Mouse (Mus musculus) heart, adult 18-20 months (tissue): Measurements from ENCODE around the gene Syne3. TPM values are rescaled to one million over a fixed set of nuclear protein-coding genes. Genes with fewer than 3 reads are reported as not detected.

Experiments used
- DNase-seq, 2 experiments: peaks; one replicate each; pipeline ENCODE4 v3.0.0; 2021 to 2022; ENCODE audit warnings: mixed read lengths in 1 of 2
- long read RNA-seq, 2 experiments: library from polyadenylated mRNA; stranded (forward); transcript quantifications; one replicate each; pipeline ENCODE4 v2.0.0; 2021
- total RNA-seq, 2 experiments: library from RNA; stranded (reverse); gene quantifications; 2 replicates each; pipeline ENCODE4 v1.2.3; 2021

Syne3 gene
- total RNA-seq, result 1 to 10 TPM; 7.9 to 8.3 TPM
- long read RNA-seq, experiment 1, partial matches to known transcripts, result 0 of 2 reads
- long read RNA-seq, experiment 1, other reads (novel, unspliced or antisense), result 2 of 2 reads
- long read RNA-seq, experiment 2, partial matches to known transcripts, result 1 of 1 reads
- long read RNA-seq, experiment 2, other reads (novel, unspliced or antisense), result 0 of 1 reads

- peak; percentile 90 for DNase-seq
Observed at GRCm38 (mm10) chr12:105009370-105010212, at the start of gene Syne3. Gene Syne3 (minus strand): TSS chr12:105009809.

DNA sequence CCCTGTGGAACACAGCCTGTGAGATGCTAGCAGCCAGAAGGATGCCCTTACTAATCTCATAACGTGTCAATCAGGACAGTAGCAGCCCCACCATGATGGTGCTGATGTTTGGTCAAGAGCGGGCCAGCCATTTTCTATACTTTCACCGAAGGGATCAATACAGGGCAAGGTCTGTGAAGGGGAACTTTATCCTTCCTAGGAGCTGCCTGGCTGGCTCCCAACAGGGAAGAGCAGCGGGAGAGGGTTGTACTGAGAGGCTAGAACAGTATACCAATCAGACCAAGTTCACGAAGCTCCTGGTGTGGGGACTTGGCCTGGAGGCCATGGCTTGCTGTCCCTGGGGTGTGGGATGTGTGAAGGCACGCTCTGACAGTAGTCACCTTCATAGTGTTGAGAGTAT is 45.7 kb upstream of the Syne3 start:
- DNase-seq, result no peak

DNA sequence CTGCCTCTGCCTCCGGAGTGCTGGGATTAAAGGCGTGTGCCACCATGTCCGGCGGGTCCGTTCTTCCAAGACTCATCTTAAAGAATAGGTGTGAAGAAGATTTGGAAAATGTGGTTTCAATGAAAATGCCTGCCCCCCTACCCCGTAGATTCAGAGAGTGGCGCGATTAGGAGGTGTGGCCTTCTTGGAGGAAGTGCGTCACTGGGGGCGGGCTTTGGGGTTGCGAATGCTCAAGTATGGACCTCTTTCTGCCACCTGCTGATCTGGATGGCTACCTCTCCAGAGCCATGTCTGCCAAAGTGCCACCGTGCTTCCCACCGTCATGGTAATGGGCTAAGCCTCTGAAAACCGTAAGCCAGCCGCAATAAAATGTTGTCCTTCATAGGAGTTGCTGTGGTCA is 44.4 kb upstream of the Syne3 start:
- DNase-seq, result no peak

DNA sequence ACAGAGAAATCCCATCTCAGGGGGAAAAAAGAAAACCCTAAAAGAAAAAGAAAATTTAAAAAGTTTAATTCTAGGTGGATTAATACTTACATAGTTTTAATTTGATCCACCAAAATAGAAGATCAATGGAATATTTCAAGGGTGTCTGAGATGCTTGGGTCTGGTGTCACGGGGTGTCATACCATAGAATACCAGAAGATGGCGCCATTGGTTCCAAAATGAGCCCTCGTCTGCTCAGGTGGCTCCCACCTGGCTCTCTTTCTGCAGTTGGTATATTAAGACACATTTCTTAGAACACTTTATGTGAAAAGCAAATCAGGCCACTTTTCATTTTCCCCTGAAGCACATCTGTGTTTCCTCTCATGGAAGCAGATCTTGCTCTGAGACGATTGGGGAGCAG is 41.3 kb upstream of the Syne3 start:
- DNase-seq, result peak in 1 of 2 experiments; percentile 69

DNA sequence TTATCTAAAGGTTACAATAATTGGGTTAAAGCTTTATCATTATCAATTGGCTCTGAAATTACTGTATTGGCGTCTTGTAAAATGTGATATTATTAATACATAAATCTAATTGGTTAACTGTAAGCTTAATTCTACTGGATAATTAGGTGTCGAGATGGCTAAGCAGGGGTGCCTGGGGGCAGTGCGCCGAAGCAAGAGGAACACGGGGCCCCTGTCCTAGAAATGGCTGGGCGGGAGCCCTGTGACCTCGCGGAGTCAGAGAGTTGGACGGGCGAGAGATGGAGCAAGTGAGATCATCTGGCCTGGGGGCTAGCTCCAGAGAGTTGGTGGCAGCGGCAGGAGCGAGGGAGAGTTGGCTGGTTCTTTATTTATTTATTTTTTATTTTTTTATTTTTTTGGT is 40.2 kb upstream of the Syne3 start:
- no peak for DNase-seq

DNA sequence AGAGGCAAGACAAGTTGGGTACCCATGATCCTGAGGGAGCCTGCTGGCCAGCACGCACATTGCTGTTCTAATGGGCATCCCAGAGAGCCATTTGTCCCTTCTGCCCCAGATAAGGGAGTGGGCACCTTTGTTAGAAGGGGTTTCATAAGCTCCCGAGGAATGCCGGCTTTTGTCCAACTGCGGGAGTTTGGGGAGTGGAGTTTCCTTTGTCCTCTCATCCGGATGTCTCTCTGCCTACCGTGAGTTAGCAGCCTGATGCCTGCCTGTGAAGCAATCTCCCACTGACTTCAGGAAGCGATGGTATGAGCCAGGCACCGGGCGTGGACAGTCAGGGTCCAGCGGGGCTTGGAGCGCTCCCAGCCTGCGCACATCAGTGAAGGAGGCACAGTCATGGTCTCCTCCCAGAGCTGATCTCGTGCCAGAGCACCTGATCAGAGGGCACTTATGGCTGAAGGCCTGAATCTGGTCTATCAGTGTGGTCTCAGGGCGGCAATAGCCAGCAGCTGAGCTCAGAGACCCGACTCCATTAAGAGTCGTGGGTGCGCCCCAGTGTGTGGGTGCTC is 38.8 kb upstream of the Syne3 start:
- no peak for DNase-seq

GRCm38 (mm10) chr12:105044775-105045174 is 35.2 kb upstream of the Syne3 start:
- DNase-seq, result no peak

- DNase-seq, result no peak
Observed at GRCm38 (mm10) chr12:105043081-105043480, 33.5 kb upstream of the Syne3 start.

- no peak for DNase-seq
Observed at GRCm38 (mm10) chr12:105040950-105041349, 31.3 kb upstream of the Syne3 start.

GRCm38 (mm10) chr12:105039578-105040289 is 30.1 kb upstream of the Syne3 start:
- no peak for DNase-seq

- no peak for DNase-seq
Observed at GRCm38 (mm10) chr12:105038918-105039317, 29.3 kb upstream of the Syne3 start.

- DNase-seq, result no peak
Observed at GRCm38 (mm10) chr12:105038211-105038610, 28.6 kb upstream of the Syne3 start.

DNA sequence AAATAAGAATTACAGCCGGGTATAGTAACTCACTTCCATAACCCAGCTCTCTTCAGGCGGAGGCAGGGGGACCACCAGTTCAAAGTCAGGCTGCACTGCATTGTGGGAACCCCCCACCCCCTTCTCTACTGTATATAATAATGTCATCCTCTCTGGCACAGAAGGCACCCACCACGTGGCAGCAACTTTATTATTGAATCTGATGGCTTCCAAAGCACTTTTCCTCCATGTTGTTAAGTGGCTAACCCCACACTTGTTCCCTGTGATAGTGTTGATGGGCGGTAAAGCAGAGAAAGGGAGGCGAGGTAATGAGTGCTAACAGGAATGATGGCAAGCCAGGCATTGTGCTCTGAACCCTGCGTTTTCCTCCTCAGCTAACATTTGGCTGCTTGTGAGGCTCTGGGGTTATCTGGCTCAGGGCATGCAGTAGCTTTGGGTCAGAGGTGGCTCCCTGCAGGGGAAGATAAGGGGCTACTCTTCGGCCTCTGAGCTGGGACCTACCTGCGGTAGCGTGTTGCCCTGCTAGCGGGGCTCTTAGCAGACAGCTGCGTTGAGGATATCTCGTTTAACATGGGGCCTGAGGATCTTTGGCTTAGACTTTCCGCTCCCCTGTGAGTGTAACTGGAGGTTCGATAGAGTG is 24.6 kb upstream of the Syne3 start:
- DNase-seq, result no peak

DNA sequence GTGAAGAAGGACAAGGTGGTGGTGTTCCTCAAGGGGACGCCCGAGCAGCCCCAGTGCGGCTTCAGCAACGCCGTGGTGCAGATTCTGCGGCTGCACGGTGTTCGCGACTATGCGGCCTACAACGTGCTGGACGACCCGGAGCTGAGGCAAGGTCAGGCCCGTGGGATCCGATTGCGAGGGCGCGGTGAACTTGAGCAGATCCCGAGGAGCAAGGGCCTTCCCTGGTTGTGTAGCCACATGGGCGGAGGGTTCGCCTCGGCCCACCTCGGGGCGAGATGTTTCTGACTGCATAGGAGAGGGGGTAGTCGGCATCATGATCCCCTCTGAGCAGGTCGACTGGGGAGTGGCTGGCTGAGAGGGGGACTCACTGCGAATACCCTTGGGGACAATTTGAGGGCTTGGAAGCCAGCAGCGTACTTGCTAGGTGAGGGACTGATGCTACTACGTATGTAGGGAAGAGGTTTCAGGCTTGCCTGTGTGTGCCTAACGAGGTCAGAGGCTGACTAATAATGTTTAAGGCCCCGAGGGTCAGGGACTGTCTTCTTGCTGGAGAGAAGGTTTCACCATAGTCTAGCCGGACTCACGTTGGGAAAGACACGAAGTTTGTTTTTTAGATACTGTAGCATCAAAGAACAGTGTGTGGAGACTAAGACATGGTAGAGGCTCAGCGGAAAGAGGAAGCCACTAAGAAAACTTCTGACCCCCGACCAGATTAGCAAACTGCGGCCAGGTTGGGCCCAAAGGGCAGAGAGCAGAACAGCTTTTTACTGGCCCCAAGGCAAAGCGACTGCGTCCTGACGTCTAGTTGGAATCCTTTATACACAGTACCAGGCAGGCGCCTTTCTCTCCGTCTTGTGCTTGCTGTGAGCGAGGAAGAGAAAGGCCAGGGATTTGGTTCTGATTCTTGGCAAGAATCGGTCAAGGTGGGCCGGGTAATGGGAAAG is 23.5 kb upstream of the Syne3 start:
- no peak for DNase-seq

- peak; percentile 99 to 100 for DNase-seq
Observed at GRCm38 (mm10) chr12:105032147-105032831, 22.7 kb upstream of the Syne3 start, which contains the start of gene Glrx5. Gene Glrx5 (plus strand): TSS chr12:105032688.

GRCm38 (mm10) chr12:105031081-105032058 is 21.8 kb upstream of the Syne3 start:
- DNase-seq, result no peak

DNA sequence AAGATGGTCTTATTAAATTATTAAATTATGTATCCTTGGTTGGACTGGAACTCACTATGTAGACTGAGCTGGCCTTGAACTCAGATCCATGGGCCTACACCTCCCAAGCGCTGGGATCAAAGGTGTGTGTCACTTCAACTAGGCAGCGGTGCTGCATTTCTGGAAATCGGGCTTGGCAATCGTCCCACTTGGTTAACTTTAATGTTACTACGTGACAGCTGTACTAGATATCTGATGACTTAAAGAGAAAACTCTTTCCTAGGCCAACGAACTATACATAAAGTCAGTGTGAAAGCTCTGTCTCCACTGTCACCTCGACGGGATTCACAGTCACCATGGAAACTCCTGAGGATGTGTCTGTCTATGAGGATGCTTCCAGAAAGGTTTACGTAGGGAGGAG is 20.3 kb upstream of the Syne3 start:
- DNase-seq, result no peak

DNA sequence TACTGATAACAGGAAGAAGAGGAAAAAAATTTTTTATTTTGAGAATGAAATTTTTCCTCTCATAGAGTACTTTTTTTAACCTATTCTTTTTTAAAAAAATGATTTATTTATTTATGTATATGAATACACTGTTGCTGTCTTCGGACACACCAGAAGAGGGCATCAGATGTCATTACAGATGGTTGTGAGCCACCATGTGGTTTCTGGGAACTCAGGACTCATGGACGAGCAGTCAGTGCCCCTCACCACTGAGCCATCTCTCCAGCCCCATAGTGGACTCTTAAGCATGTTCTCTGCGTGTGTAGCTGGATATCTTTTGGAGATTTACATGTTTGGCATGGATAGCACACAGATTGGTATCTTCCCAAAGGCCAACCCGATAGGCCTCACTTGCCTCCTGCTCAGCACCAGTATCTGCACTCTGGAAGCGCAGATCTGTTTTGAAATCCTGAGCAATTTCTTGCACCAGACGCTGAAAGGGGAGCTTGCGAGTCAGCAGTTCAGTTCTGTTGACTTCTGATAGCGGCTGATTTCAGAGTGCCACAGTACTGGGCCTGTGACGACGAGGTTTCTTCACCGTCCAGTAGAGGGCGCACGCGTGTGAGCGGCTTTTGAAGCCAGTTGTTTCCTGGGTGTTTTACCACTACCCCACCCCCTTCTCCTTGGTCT is 17.8 kb upstream of the Syne3 start:
- peak; percentile 82 to 85 for DNase-seq
